Mouse (Mus musculus) lung, postnatal 25 days (tissue): Measurements from ENCODE around the gene Mrpl27.
"Not testable (repeated sequence)": the region's sequence is repeated elsewhere in the genome, so short reads cannot be mapped to it uniquely, and the experiment has no call there.

ENCODE experiments used
- DNase-seq: peaks from one replicate; pipeline ENCODE4 v3.0.0; 2022; ENCODE audit warnings: low spot score

The Mrpl27 gene

DNA sequence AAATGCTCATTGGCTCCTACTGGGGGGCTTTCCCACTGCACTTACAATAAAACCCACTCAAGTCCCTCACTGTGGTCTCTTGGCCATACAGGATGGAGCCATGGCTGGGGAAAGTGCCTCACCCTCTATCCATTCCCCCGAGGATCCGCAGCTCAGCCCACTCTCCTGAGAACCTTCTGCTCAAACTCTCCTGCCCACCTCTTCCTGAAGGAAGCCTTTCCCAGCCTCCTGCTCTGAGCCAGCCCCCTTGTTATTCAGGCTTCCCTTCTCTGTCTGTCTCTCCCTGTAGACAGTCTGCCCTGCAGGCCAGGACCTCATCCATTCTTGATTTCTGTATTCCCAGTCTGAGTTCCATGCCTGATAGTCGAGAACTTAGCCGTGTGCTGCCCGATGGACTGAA is 21.4 kb downstream of the Mrpl27 start:
- DNase-seq: no peak

GRCm38 (mm10) chr11:94675446-94675845 is 21.9 kb downstream of the Mrpl27 start:
- DNase-seq: no peak

DNA sequence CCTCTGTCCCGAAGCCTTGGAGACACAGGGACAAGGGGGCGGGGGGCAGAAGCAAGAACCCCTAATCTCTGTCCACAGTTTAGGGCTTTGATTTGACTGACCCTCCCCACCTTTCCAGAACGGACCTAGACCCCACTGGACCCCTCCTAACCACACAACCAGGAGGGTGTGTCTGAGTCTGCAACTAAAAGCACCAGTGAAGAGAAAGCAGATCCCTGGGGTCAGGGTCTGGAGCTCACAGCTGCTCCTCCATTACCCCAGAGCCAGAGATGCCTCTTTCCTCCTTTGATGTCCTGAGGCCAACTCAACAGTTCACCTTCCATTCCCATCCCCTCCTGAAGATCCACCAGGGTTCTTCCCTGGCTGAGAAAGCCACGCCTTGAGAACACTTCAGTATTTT is 22.7 kb downstream of the Mrpl27 start:
- DNase-seq: no peak

- peak; percentile 92 for DNase-seq
Observed at GRCm38 (mm10) chr11:94676754-94677606, 23.4 kb downstream of the Mrpl27 start, which contains the start of gene Xylt2. Gene Xylt2, minus strand, starts transcription at chr11:94677515.

DNA sequence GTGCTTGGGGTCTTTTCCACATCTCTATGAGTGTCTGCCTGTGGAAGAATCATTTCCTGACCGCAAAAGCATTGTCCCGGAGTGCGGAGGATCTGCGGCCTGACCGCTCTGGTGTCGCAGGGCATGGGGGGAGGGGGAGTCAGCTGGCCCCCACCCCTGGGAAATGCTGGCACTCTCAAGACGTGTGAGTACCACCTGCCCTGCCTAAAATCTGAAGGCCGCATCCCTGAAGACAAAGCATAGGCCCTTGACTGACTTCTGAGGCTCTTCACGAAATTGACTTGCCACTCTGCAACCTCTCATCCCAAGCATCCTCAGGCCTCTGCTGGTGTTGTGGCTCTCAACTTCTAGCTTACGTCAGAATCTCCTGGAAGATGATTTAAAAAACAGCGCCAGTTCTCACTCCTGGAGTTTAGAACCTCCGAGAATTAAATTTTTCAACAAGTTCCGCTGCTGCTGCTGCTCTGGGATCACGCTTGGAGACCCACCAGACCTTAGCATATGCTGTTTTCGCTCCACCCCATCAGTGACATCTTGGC is 24.1 kb downstream of the Mrpl27 start:
- DNase-seq: no peak

- no peak for DNase-seq
Observed at GRCm38 (mm10) chr11:94680639-94681038, 27.1 kb downstream of the Mrpl27 start.

DNA sequence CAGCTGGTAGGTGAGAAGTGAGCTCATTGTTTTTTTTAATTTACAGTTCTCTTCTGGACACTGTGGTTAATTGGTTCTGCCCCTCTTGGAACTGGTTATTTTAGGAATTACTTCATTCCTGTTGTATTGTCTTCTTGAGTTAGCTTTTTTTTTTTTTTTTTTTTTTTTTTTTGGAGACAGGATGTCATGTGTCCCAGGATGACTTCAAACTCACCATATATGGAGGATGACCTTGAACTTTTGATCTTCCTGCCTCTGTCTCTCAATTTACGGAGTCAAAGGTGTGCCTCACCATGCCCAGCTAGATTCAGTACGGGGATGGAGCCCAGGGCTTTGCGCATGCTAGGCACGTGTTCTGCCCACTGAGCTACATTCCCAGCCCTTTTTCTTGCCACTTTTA is 28.1 kb downstream of the Mrpl27 start:
- DNase-seq: no peak

DNA sequence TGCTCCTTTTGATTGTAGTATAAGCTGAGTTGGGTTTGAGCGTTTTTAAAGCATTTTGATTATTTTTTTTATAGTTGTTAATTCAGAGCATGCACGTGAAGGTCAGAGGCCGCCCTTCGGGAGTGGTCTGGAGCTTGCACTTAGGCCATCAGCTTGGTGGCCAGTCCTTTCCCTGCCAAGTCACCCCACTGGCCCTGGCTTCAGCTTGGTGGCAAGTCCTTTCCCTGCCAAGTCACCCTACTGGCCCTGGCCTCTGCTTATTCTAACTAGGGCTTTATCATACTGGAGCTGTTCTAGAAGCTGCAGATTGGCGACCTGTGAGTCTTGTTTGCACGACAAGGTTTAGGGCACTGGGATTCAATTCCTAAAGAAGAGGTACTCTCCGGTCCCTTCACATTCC is 28.9 kb downstream of the Mrpl27 start:
- no peak for DNase-seq

- no peak for DNase-seq
Observed at GRCm38 (mm10) chr11:94687178-94687577, 33.6 kb downstream of the Mrpl27 start.

- DNase-seq: not testable (repeated sequence)
Observed at GRCm38 (mm10) chr11:94692502-94692901, 38.9 kb downstream of the Mrpl27 start.

DNA sequence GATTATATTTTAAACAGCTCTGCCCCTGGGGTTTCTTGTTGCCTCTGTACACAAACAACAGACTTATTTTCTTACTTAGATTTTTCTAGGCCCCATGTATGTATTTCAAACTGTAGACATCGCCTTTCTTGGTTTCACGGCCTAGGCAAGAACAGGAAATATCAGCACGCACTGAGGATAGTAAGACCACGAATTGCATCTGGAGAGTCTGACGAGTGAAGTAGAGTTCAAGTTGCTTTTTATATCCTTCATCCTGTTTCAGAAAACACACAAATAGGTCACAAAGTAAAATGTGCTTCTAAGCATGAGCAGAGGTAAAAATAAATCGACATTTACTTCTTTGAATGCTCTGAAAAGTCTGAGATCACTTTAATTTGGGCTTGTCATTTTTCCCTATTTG is 41.9 kb downstream of the Mrpl27 start:
- DNase-seq: no peak

DNA sequence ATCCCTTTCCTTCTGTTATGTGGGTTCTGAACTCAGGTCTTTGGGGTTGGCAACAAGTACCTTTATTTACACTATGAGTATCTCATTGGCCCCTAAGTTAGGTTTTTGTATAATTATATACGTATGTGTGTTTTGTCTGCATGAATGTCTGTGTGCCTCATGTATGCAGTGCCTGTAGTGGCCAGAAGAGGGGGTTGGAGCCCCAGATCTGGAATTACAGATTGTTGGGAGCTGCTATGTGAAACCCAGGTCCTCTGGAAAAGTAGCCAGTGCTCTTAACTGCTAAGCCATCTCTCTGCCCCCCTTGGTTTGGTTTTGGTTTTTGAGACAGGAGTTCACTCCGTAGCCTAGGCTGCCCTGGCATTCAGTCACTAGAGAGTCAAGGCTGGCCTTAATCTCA is 43.6 kb downstream of the Mrpl27 start:
- DNase-seq: no peak

GRCm38 (mm10) chr11:94697703-94698464 is 44.3 kb downstream of the Mrpl27 start:
- DNase-seq: no peak

DNA sequence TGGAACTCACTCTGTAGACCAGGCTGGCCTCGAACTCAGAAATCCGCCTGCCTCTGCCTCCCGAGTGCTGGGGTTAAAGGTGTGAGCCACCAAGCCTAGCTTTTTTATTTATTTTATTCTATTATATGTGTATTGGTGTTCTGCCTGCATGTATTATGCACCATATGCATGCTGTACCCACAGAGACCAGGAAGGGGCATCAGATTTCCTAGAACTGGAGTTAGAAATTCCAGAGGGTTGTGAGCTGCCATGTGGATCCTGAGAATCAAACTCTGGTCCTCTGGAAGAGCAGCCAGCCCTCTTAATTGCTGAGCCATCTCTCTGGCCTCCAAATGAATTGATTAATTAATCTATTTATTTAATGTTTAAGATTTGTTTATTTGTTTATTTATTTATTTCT is 45.8 kb downstream of the Mrpl27 start:
- DNase-seq: no peak

DNA sequence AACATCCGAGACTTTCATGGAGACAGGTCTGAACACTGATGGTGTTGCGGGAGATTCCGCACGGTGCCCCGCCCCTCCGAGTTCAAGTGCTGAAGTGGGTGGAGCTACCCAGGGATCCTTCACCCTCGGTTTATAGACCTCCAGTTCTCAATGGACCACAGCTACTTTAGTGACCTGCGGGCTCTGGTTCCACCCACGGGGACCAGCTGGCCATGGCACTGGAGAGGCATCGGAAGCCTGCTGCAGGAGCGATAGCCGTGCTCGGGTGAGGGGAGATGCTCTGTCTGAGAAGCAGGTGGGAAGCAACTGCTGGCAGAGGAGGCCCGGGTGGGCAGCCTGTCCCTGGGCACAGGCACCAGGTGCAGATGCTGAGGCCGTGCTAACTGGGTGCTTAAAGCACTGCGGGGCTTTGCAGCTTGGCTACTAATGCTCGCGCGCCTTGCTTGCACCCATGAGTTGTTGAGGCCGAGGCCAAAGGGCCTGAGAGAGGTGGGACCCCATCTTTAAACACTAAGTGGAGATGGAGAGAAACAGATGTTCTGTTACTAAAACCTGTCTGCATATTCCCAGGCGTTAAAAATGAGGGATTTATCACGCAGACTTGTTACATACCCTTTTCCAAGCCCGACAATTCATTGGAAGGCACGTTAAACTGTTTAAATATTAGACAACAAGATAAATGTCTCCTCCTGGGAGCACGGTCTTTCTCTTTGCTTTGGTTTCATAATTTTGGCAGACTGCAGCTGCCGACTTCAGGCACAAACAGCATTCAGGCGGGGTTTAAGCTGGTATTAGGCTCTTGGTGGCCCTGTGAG is 48.0 kb downstream of the Mrpl27 start:
- no peak for DNase-seq

GRCm38 (mm10) chr11:94702216-94702610 is 48.6 kb downstream of the Mrpl27 start:
- DNase-seq: no peak

DNA sequence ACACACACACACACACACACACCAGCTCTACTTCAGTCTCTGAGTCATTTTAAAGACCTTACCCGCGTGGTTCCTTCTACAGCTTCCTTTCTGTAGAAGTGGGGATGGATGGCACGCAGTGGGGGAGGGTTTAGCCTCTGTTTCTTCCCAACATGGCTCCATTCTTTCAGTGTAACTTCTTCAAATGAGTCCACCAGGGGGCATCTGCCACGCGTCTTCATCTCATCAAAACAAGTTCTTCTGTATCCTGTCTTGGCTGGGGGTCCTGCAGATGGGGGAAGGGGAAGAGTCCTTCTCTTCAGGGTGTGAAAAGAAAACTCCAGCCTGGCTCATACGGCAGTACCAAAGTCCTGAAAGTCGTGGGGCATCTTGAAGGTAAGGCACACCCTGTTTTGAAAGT is 50.5 kb downstream of the Mrpl27 start:
- no peak for DNase-seq

DNA sequence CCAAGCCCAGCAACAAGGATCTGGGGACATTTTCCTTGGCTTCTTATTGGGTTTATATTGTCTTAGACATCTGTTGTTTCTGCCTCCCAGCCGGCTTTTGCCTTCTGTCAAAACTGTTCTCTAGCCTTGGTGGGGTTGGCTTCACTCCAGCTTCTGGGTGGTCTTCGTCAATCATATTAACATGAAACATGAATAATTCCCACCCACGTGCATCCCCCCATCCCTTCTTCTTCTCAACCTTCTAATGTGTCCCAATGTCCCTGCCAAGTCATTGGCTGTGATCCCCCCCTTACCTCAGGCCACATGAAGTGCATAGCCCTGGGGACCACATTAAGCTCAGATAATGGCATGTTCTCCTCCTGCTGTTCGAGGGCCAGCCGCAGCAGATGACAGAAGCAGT is 50.9 kb downstream of the Mrpl27 start, which contains the start of gene Gm11541:
Gene Gm11541 (minus strand): TSS at position 28 of the 400 bp plus-strand sequence.
- no peak for DNase-seq
